Mouse (Mus musculus) ES-E14 (cell line): ENCODE results near the gene Parg.

Experiments used
- CHD2 ChIP-seq: IDR thresholded peaks from 2 replicates; pipeline ENCODE4 v1.6.1; 2014; ENCODE audit warnings: mild to moderate bottlenecking, low read depth, low read length, inconsistent platforms
- HCFC1 ChIP-seq: IDR thresholded peaks from 2 replicates; pipeline ENCODE4 v1.6.1; 2012; ENCODE audit warnings: low read length, inconsistent platforms, borderline replicate concordance; ENCODE audit not compliant: insufficient read depth
- ZC3H11A ChIP-seq: IDR thresholded peaks from 2 replicates; pipeline ENCODE4 v1.6.1; 2012; ENCODE audit warnings: low read depth, mild to moderate bottlenecking, inconsistent platforms, low read length, borderline replicate concordance

DNA sequence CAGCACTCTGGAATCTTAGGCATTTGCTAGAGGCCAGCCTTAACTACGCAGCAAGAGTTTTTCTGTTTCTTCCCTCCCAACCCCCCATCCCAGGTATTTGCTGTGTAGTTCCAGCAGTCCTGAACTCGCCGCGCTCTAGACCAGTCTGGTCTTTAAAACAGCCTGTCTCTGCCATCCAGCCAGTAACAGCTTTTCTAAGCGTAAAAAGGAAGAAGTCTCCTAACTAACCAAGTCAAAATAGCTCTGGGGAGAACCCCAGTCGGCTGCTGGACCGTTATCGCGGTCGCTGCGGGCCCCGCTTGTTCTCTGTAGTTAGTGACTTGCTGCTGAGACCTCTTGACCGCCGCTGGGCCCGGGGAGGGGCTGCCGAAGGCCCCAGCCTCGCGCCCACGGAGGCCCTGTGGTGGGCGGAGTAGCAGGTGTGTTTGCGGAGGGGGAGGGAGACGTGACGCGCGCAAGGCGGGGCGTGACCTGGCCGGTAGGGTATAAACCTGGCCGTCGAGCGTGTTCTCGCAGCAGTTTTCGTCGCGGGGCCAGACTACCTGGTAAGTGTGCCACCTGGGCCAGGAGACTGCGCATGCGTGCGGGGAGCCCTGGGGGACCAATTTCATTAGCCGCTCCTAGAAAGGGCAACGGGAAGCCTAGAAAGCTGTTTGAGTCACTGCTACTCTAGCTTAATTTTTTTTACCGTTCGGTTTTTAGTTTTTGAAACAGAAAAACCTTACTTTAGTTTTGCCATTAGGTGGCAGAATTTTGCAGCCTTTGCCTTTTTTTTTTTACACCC lies 36.3 kb upstream of the Parg start:
- TF ChIP-seq ZC3H11A (no peak), HCFC1 (0 out of 2 replicates have a peak, but pooled peaks have one; percentile 51), CHD2 (no peak)
